Mouse (Mus musculus) frontal cortex, postnatal 25 days (tissue): ENCODE data around the gene Pdzk1.

ENCODE experiments used
- DNase-seq, 2 experiments: peaks; one replicate each; pipeline ENCODE4 v3.0.0; 2022; ENCODE audit warnings: low spot score in 2 of 2

The Pdzk1 gene

GRCm38 (mm10) chr3:96828984-96829383 lies at the start of gene Pdzk1, which contains the start of gene Cd160:
Pdzk1 (plus strand) TSS chr3:96829284.
Cd160 (minus strand) TSS chr3:96829351.
- DNase-seq: no peak

- DNase-seq: no peak
These were observed 46.8 kb upstream of the Pdzk1 start for GRCm38 (mm10) chr3:96782236-96782635.

GRCm38 (mm10) chr3:96787784-96788183 lies 41.3 kb upstream of the Pdzk1 start:
- no peak for DNase-seq

- DNase-seq: no peak
These were observed 40.6 kb upstream of the Pdzk1 start for GRCm38 (mm10) chr3:96788506-96788905.

GRCm38 (mm10) chr3:96800254-96800653 lies 28.8 kb upstream of the Pdzk1 start:
- DNase-seq: no peak

GRCm38 (mm10) chr3:96802214-96802613 lies 26.9 kb upstream of the Pdzk1 start:
- DNase-seq: no peak

GRCm38 (mm10) chr3:96808136-96808535 lies 20.9 kb upstream of the Pdzk1 start:
- no peak for DNase-seq

- no peak for DNase-seq
These were observed 20.4 kb upstream of the Pdzk1 start for GRCm38 (mm10) chr3:96808651-96809050.

GRCm38 (mm10) chr3:96811232-96811631 lies 17.9 kb upstream of the Pdzk1 start:
- DNase-seq: no peak

GRCm38 (mm10) chr3:96812395-96813091 lies 16.5 kb upstream of the Pdzk1 start:
- DNase-seq: peak; percentile 72 to 77

- no peak for DNase-seq
These were observed 16.0 kb upstream of the Pdzk1 start for GRCm38 (mm10) chr3:96813106-96813505.

- no peak for DNase-seq
These were observed 15.4 kb upstream of the Pdzk1 start for GRCm38 (mm10) chr3:96813591-96814244.

GRCm38 (mm10) chr3:96814342-96814741 lies 14.7 kb upstream of the Pdzk1 start:
- DNase-seq: no peak

GRCm38 (mm10) chr3:96820116-96820915 lies 8.8 kb upstream of the Pdzk1 start:
- DNase-seq: no peak

- no peak for DNase-seq
These were observed 7.5 kb upstream of the Pdzk1 start for GRCm38 (mm10) chr3:96821581-96821980.

- no peak for DNase-seq
These were observed 5.4 kb upstream of the Pdzk1 start for GRCm38 (mm10) chr3:96823701-96824100.

- DNase-seq: no peak
These were observed 4.5 kb upstream of the Pdzk1 start for GRCm38 (mm10) chr3:96824614-96825013.

- DNase-seq: no peak
These were observed 3.8 kb upstream of the Pdzk1 start for GRCm38 (mm10) chr3:96825261-96825660.

GRCm38 (mm10) chr3:96828308-96828864 lies 698 bp upstream of the Pdzk1 start:
- DNase-seq: no peak

- DNase-seq: no peak
These were observed 772 bp downstream of the Pdzk1 start for GRCm38 (mm10) chr3:96829856-96830255.

GRCm38 (mm10) chr3:96832930-96833329 lies 3.8 kb downstream of the Pdzk1 start:
- DNase-seq: no peak
